Mouse (Mus musculus): Measurements from ENCODE around the gene Krt81. TPM values are rescaled to one million over a fixed set of nuclear protein-coding genes. Genes with fewer than 3 reads are reported as not detected.

The Krt81 gene
- polyA plus RNA-seq, 1 experiment, result not detected

DNA sequence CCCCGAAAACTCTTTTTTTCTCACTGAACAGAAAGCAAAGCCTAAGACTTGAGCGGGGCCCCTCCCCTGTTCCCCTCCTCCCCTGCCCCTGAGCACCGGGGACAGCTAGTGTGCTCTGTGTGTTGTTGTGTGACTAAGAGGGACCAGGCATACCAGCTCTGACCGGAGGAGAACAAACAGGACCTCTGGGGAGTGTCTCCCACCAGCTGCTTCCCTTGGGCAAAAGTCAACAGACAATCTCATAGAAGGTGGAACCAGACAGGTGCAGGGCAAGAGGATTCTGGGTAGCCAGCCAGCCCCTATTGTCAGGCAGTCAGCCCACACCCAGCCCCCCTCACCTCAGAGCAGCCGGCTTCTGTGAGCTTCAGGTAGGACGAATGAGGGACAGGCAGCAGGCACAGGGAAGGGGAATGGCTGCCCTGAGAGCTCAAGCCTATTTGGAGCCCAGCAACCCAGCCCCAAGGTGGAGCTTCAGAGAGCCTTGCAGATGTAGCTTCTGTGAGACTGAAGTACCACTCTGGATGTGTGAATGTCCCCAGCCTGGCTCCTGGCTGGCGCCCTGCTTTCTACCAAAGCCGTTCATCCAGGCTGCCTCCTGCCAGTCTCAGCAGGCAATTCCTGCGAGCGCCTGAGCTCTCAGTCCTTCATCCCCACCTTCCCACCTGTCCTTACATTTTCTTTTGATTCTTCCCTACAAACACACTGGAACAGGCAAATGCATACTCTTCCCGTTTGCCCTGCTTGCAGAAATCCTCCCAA lies 48.6 kb downstream of the Krt81 start:
- peak; percentile 57 to 62 for DNase-seq
- no peaks in the 10 kb centered on the region for H3K27me3 ChIP-seq (ENCODE audit: control insufficient read depth, insufficient read depth, low read length)
- no peak for TF ChIP-seq POLR2A (IDR thresholded peaks at IDR 0.05; ENCODE audit: borderline replicate concordance, insufficient read depth, low read length)
- no peak for TF ChIP-seq CTCF (IDR thresholded peaks at IDR 0.05; ENCODE audit: borderline replicate concordance, insufficient read depth, low read depth, low read length)
- H3K4me1 ChIP-seq (ENCODE audit: control insufficient read depth, insufficient read depth, low read length), result peaks cover 22% of the 10 kb centered on the region
- 32% methylated on average over 11 of the region's 11 CpGs for WGBS
- no peak overlapping the region for H3K4me3 ChIP-seq (replicated peaks; ENCODE audit: insufficient read depth, low read depth, low read length)
- H3K27ac ChIP-seq (ENCODE audit: insufficient read depth, low read length), result no peak overlapping the region

DNA sequence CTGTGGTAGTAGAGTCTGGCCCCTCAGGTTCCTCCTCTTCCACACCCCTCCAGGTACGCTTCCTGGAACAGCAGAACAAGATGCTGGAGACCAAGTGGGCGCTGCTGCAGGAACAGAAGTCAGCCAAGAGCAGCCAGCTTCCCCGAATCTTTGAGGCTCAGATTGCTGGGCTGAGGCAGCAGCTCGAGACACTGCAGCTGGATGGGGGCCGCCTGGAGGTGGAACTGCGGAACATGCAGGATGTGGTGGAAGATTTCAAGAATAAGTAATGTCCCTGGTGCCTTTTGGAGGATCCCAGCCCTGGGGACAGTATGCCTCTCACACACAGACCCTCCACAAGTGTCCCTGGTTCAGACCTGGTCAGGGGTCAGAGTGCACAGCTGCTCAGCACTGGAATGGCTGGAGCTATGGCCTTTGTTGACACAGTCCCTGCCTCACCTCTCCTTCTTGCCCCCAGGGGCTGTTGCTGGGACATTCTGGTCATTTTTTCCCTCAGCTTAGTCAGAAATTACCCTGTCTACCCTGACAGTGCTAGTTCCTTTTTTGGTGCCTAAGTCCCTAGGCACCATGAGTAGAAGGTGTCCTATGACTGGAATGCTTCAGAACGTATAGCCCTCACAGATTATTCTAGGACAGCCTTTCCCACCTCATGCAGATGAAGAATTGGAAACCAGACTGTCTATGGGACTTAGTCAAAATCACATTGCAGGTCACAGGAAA lies 49.5 kb downstream of the Krt81 start:
- Histone ChIP-seq H3K4me3 (replicated peaks; ENCODE audit: insufficient read depth, low read depth, low read length) (no peak overlapping the region), H3K4me1 (ENCODE audit: control insufficient read depth, insufficient read depth, low read length) (peaks cover 22% of the 10 kb centered on the region), H3K27ac (ENCODE audit: insufficient read depth, low read length) (no peak overlapping the region), H3K27me3 (ENCODE audit: control insufficient read depth, insufficient read depth, low read length) (no peaks in the 10 kb centered on the region)
- TF ChIP-seq CTCF (IDR thresholded peaks at IDR 0.05; ENCODE audit: borderline replicate concordance, insufficient read depth, low read depth, low read length) (no peak), POLR2A (IDR thresholded peaks at IDR 0.05; ENCODE audit: borderline replicate concordance, insufficient read depth, low read length) (no peak)
- 88% methylated on average over 7 of the region's 7 CpGs for WGBS
- DNase-seq, result no peak

DNA sequence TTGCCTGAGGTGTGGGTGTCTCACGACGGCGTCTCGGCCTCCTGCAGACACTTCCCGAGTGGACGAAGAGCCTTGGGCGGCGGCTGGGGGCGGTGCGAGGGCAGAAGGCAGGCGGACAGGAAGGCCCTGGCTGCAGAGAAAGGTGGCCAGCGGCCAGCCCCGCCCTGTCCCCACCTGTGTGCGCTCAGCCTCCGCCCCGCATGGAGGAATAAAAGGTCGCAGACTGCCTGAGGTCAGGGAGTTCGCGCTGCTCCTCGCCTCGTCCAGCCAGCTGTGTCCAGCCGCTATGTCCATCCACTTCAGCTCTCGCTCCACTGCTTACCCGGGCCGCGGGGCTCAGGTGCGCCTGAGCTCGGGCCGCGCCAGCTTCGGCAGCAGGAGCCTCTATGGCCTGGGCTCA lies 51.4 kb downstream of the Krt81 start:
- Histone ChIP-seq H3K4me3 (replicated peaks; ENCODE audit: insufficient read depth, low read depth, low read length) (peak overlapping the region; percentile 11), H3K27ac (ENCODE audit: insufficient read depth, low read length) (no peak overlapping the region), H3K27me3 (ENCODE audit: control insufficient read depth, insufficient read depth, low read length) (no peaks in the 10 kb centered on the region), H3K4me1 (ENCODE audit: control insufficient read depth, insufficient read depth, low read length) (peaks cover 22% of the 10 kb centered on the region)
- WGBS, result 24% methylated on average over 31 of the region's 31 CpGs
- TF ChIP-seq CTCF (IDR thresholded peaks at IDR 0.05; ENCODE audit: borderline replicate concordance, insufficient read depth, low read depth, low read length), result no peak
- TF ChIP-seq POLR2A (IDR thresholded peaks at IDR 0.05; ENCODE audit: borderline replicate concordance, insufficient read depth, low read length), result no peak
- DNase-seq, result peak in 1 of 2 experiments; percentile 9

DNA sequence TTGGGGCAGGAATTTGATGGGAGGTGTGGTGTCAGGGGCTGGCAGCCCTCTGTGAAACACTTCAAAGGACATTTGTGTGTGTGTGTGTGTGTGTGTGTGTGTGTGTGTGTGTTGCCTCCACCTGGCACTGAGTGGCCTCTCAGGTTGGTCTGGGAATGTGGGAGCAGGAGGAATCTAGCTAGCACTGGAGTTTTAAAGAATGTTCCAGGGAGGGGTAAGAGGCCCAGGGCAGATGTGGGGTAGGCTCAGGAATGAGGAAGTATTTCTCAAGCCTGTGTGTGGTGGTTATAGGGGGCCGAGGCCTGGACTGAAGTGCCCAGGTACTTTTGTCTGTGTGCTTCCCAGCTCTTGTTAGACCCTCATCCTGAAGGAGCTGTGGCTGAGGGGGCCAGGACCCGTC lies 52.8 kb downstream of the Krt81 start, which contains the start of gene Krt7:
TSS of gene Krt7 (plus strand) at position 269 of the 400 bp plus-strand sequence.
- TF ChIP-seq CTCF (IDR thresholded peaks at IDR 0.05; ENCODE audit: borderline replicate concordance, insufficient read depth, low read depth, low read length) (no peak), POLR2A (IDR thresholded peaks at IDR 0.05; ENCODE audit: borderline replicate concordance, insufficient read depth, low read length) (no peak)
- WGBS, result 85% methylated on average over 2 of the region's 2 CpGs
- Histone ChIP-seq H3K4me3 (replicated peaks; ENCODE audit: insufficient read depth, low read depth, low read length) (no peak within 1 kb of the TSS), H3K27ac (ENCODE audit: insufficient read depth, low read length) (no peak within 1 kb of the TSS), H3K27me3 (ENCODE audit: control insufficient read depth, insufficient read depth, low read length) (no peaks in the 10 kb centered on the region), H3K4me1 (ENCODE audit: control insufficient read depth, insufficient read depth, low read length) (peaks cover 17% of the 10 kb centered on the region)
- no peak for DNase-seq

Other genes starting within 250 kb of the Krt81 start
- 5.0 and 5.3 TPM in 2 replicates for gene Grasp, start 239.6 kb downstream of the Krt81 start, polyA plus RNA-seq (2012; rRNA removed)
- gene Nr4a1, start 209.5 kb downstream of the Krt81 start, polyA plus RNA-seq (2012; rRNA removed), result 13.1 and 16.4 TPM in 2 replicates
- gene Atg101, start 179.5 kb downstream of the Krt81 start, polyA plus RNA-seq (2012; rRNA removed), result 46.8 and 49.6 TPM in 2 replicates
- 0.15 and 0.27 TPM in 2 replicates for gene 6030408B16Rik, start 170.5 kb downstream of the Krt81 start, polyA plus RNA-seq (2012; rRNA removed)
- gene Krt80, start 93.6 kb downstream of the Krt81 start, polyA plus RNA-seq (2012; rRNA removed), result 0.05 and 0.30 TPM in 2 replicates
- gene Krt7, start 52.7 kb downstream of the Krt81 start, polyA plus RNA-seq (2012; rRNA removed), result 0.33 and 0.36 TPM in 2 replicates
- gene Krt87, start 24.9 kb downstream of the Krt81 start, polyA plus RNA-seq (2012; rRNA removed), result 0.13 and 0.15 TPM in 2 replicates
- not detected in 2 replicates for gene Krt88, start 16.0 kb downstream of the Krt81 start, polyA plus RNA-seq (2012; rRNA removed)
- not detected in 2 replicates for gene Krt86, start 9.7 kb upstream of the Krt81 start, polyA plus RNA-seq (2012; rRNA removed)
- gene Krt83, start 27.8 kb upstream of the Krt81 start, polyA plus RNA-seq (2012; rRNA removed), result not detected in 2 replicates
- gene Gm49425, start 53.5 kb upstream of the Krt81 start, polyA plus RNA-seq (2012; rRNA removed), result not detected in 2 replicates
- gene Krt84, start 69.1 kb upstream of the Krt81 start, polyA plus RNA-seq (2012; rRNA removed), result not detected in 2 replicates
- not detected in 2 replicates for gene Krt82, start 86.9 kb upstream of the Krt81 start, polyA plus RNA-seq (2012; rRNA removed)
- gene Krt90, start 99.2 kb upstream of the Krt81 start, polyA plus RNA-seq (2012; rRNA removed), result 0.03 and 0.08 TPM in 2 replicates
- not detected in 2 replicates for gene Krt75, start 110.2 kb upstream of the Krt81 start, polyA plus RNA-seq (2012; rRNA removed)
- gene Gm5414, start 164.4 kb upstream of the Krt81 start, polyA plus RNA-seq (2012; rRNA removed), result not detected in 2 replicates
- not detected in 2 replicates for gene Gm5478, start 183.6 kb upstream of the Krt81 start, polyA plus RNA-seq (2012; rRNA removed)
- gene Krt6b, start 216.5 kb upstream of the Krt81 start, polyA plus RNA-seq (2012; rRNA removed), result not detected in 2 replicates
- not detected in 2 replicates for gene Krt6a, start 230.6 kb upstream of the Krt81 start, polyA plus RNA-seq (2012; rRNA removed)
- gene Krt5, start 249.1 kb upstream of the Krt81 start, polyA plus RNA-seq (2012; rRNA removed), result 0.08 TPM in 1 of 2 replicates, not detected in the other

All from cerebellum, adult 2 months (tissue).